Mouse (Mus musculus) heart, postnatal 0 days (tissue): ENCODE data around the gene Thsd7b. TPM values are rescaled to one million over a fixed set of nuclear protein-coding genes. Genes with fewer than 3 reads are reported as not detected.

Source experiments
- ATAC-seq: fragments of 200-750 bp; cut with Nextera tagmentation; 2 replicates; pipeline ENCODE4 v1.8.0; 2017; ENCODE audit warnings: low read depth, moderate number of reproducible peaks, moderate library complexity; ENCODE audit not compliant: insufficient read depth
- DNase-seq: peaks from one replicate; pipeline ENCODE4 v3.0.0-alpha.2; 2016; ENCODE audit warnings: low spot score
- H3K27ac ChIP-seq: fragments of 300-500 bp; sonication (generic); 2 replicates; pipeline ENCODE4 v1.5.1; 2014; ENCODE audit warnings: low read depth, mild to moderate bottlenecking
- H3K27me3 ChIP-seq: fragments of 300-500 bp; sonication (generic); 2 replicates; pipeline ENCODE4 v1.6.1; 2014; ENCODE audit warnings: low read length, mixed read lengths; ENCODE audit not compliant: control insufficient read depth, insufficient read depth
- H3K36me3 ChIP-seq: fragments of 300-500 bp; sonication (generic); replicated peaks from 2 replicates; pipeline ENCODE4 v1.6.1; 2014; ENCODE audit warnings: low read length, mixed read lengths; ENCODE audit not compliant: control insufficient read depth, insufficient read depth
- H3K4me1 ChIP-seq: fragments of 300-500 bp; sonication (generic); 2 replicates; pipeline ENCODE4 v1.6.1; 2014; ENCODE audit warnings: antibody characterized with exemption; ENCODE audit not compliant: control insufficient read depth, insufficient read depth
- H3K4me2 ChIP-seq: fragments of 300-500 bp; sonication (generic); 2 replicates; pipeline ENCODE4 v1.6.1; 2014; ENCODE audit warnings: low read depth, mild to moderate bottlenecking, low read length, moderate library complexity
- H3K4me3 ChIP-seq: fragments of 300-500 bp; sonication (generic); 2 replicates; pipeline ENCODE4 v1.5.1; 2014; ENCODE audit warnings: low read depth, low read length
- H3K9ac ChIP-seq: fragments of 300-500 bp; sonication (generic); replicated peaks from 2 replicates; pipeline ENCODE4 v1.6.1; 2014; ENCODE audit warnings: low read depth, low read length, mixed read lengths
- H3K9me3 ChIP-seq: fragments of 300-500 bp; sonication (generic); replicated peaks from 2 replicates; pipeline ENCODE4 v1.6.1; 2016; ENCODE audit warnings: low read length; ENCODE audit not compliant: control insufficient read depth
- CTCF ChIP-seq: IDR thresholded peaks from 2 replicates; pipeline ENCODE4 v1.5.1; 2016; ENCODE audit warnings: antibody characterized with exemption, control low read depth, low read depth
- EP300 ChIP-seq: IDR thresholded peaks from 2 replicates; pipeline ENCODE4 v1.6.1; 2016; ENCODE audit warnings: antibody characterized with exemption, low read depth
- WGBS: fragments of 180-500 bp; shearing (Covaris S2); extraction: QIAGEN DNeasy Blood & Tissue Kit; methylation state at CpG from one replicate; pipeline ENCODE4 v1.1.7; 2014; 5-methylcytosine and 5-hydroxymethylcytosine counted together
- polyA plus RNA-seq: library from polyadenylated mRNA; unstranded; fragments of >200 nt; fragmentation: Nextera tagmentation; extraction: Ambion mirVana; gene quantifications from 2 replicates; pipeline ENCODE4 v1.2.1, GENCODE M21; 2015
- total RNA-seq: library from RNA; depleted of rRNA; stranded (reverse); fragments of >200 nt; gene quantifications from 2 replicates; pipeline ENCODE4 v1.2.3, GENCODE M21; 2014; ENCODE audit warnings: low replicate concordance

Thsd7b gene
- total and polyA plus RNA-seq, 2 experiments from 2014 or later = 0.57 to 1.2 TPM

DNA sequence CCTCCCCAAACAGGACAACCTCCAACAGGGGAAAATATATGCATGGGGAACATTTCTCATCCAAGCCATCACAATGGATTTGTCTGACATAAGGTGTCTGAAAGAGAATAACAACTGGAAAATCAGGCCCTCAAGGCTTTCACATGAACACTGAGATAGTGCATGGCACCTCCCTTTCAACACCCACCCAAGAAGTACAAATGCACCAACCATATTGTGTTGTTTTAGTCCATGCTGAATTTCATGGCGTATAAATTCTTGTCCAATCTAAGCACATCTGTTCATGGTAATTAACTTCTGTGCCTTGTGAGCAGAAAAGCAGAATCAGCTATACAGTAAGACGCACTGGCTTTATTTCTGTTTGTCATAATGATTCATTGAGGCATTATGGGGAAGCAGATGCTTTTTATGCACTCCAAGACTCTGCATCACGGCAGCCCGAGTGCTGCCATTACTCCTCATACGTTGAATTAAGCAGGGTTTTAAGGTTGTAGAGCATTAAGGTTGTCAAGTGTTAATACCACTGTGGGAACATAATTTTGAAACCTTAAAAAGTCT lies 577.0 kb downstream of the Thsd7b start:
- no peak overlapping the region for H3K27ac ChIP-seq
- ATAC-seq = no peak
- TF ChIP-seq CTCF = no peak
- no peak for TF ChIP-seq EP300
- H3K9me3 ChIP-seq = no peaks in the 10 kb centered on the region
- no peak overlapping the region for H3K4me2 ChIP-seq
- H3K36me3 ChIP-seq = no peaks in the 10 kb centered on the region
- H3K4me3 ChIP-seq = no peak overlapping the region
- no peaks in the 10 kb centered on the region for H3K27me3 ChIP-seq
- H3K9ac ChIP-seq = no peak overlapping the region
- DNase-seq = no peak
- 82% methylated on average over 5 of the region's 5 CpGs for WGBS
- no peaks in the 10 kb centered on the region for H3K4me1 ChIP-seq

DNA sequence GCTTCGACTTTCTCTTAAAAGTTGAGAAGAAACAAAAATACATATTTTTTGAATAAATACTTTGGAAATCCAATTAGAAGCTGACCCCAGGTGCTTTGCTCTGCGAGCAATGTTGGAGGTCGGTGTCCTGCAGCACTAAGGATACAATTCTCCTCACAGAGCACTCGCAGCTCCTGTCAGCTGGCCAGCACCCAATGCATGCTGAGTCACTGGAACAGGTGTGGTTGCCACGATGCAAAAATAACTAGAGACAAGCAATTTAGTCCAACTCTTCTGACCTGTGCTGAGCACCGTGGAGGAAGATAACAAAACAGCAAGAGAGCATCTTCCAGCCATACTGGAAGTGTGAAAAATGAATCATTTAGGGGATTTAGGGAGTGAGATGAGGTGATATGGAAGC lies 594.6 kb downstream of the Thsd7b start:
- 62% methylated on average over 6 of the region's 6 CpGs for WGBS
- Histone ChIP-seq H3K9ac (no peak overlapping the region), H3K27me3 (no peaks in the 10 kb centered on the region), H3K4me1 (no peaks in the 10 kb centered on the region), H3K4me3 (no peak overlapping the region), H3K36me3 (no peaks in the 10 kb centered on the region), H3K9me3 (no peaks in the 10 kb centered on the region), H3K4me2 (no peak overlapping the region), H3K27ac (no peak overlapping the region)
- DNase-seq (no peak), ATAC-seq (no peak)
- TF ChIP-seq CTCF = no peak
- TF ChIP-seq EP300 = no peak

DNA sequence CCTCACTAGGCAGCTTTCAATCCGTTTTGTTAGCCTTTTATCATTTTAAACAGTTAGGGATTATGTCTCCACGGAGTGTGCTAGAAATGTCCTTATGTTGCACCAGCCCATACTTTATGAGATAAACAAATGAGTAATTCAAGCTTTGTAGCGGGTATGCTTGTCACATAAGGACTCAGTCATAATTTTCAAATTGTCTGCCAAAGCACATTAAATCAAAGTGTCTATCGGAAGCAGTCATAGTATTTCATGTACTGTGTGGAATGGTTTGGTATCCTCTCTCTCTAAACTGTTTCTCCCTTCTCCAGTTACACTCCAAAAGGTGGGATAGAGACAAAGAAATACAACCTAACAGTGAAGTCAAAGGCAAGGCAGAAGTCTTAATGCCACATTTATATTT lies 601.3 kb downstream of the Thsd7b start:
- WGBS = 62% methylated on average over 4 of the region's 4 CpGs
- no peaks in the 10 kb centered on the region for H3K9me3 ChIP-seq
- no peak for ATAC-seq
- DNase-seq = no peak
- H3K9ac ChIP-seq = no peak overlapping the region
- H3K36me3 ChIP-seq = no peaks in the 10 kb centered on the region
- H3K4me3 ChIP-seq = no peak overlapping the region
- H3K27me3 ChIP-seq = no peaks in the 10 kb centered on the region
- no peak overlapping the region for H3K4me2 ChIP-seq
- no peaks in the 10 kb centered on the region for H3K4me1 ChIP-seq
- H3K27ac ChIP-seq = no peak overlapping the region
- TF ChIP-seq CTCF = no peak

DNA sequence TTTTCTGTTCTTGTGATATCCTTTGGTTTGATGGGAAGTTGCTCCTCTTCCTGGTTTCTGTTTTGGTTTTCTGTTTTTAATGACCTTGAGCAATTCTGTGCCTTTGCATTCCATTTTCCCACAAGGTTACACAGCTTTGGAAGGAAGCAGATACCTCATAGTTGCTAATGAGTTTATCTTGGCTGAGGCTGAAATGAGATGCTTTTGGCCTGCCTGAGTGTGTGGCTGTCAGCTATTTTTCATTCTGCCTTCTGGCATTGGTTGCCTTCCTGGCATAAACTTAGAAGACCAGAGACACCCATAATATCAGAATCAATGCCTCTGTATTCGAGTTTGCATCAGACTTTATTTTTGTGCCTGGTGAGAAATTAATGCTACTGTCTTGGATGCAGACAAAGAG lies 614.8 kb downstream of the Thsd7b start:
- H3K27me3 ChIP-seq = no peaks in the 10 kb centered on the region
- no peak for TF ChIP-seq CTCF
- TF ChIP-seq EP300 = no peak
- WGBS = 33% methylated on average over 1 of the region's 1 CpGs
- H3K9ac ChIP-seq = no peak overlapping the region
- no peaks in the 10 kb centered on the region for H3K9me3 ChIP-seq
- no peak overlapping the region for H3K27ac ChIP-seq
- ATAC-seq (no peak), DNase-seq (no peak)
- H3K4me2 ChIP-seq = no peak overlapping the region
- no peaks in the 10 kb centered on the region for H3K4me1 ChIP-seq
- H3K36me3 ChIP-seq = no peaks in the 10 kb centered on the region
- H3K4me3 ChIP-seq = no peak overlapping the region

DNA sequence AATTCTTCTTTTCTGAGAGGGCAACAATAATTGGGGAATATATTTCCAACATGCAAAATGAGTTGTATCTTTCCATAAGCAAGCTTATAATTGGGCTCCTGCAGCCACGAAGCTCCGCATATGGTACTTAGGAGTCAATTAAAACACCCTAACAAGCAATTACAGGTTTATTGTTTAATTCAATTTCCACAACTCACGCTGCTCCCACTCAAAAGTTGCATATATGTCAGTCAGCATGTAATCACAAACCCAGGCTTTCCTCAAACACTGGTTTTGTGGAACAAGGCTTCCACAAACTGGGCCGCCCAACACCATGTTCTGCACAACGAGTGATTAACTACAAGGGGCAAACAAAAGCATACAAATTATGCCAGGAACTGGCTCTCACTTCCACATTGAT lies 625.0 kb downstream of the Thsd7b start:
- H3K4me1 ChIP-seq = no peaks in the 10 kb centered on the region
- no peak for ATAC-seq
- 84% methylated on average over 5 of the region's 5 CpGs for WGBS

DNA sequence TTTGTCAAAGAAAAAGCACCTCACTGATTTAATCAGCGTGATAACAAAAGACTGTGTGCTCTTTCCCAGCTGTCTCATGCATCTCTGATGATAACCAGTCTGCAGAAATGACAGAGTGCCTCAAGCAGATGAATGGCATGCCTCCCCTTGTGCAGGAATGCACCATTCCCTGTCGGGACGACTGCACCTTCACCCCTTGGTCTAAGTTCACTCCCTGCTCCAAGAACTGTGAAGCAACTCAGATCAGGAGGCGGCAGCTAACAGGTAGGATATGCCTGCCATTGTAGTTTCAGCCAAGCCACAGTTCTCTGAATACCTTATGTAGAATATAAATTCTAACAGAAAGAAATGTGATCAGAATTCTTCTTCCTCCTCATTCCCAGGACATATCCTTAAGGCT lies 642.4 kb downstream of the Thsd7b start:
- no peaks in the 10 kb centered on the region for H3K36me3 ChIP-seq
- H3K4me3 ChIP-seq = no peak overlapping the region
- no peak overlapping the region for H3K9ac ChIP-seq
- no peaks in the 10 kb centered on the region for H3K27me3 ChIP-seq
- no peak overlapping the region for H3K4me2 ChIP-seq
- no peaks in the 10 kb centered on the region for H3K4me1 ChIP-seq
- WGBS = 26% methylated on average over 4 of the region's 4 CpGs
- DNase-seq (no peak), ATAC-seq (no peak)
- TF ChIP-seq CTCF = no peak
- TF ChIP-seq EP300 = no peak
- no peaks in the 10 kb centered on the region for H3K9me3 ChIP-seq
- H3K27ac ChIP-seq = no peak overlapping the region

More for the DNA sequence above, 625.0 kb downstream of the Thsd7b start:
- Histone ChIP-seq H3K27ac (no peak overlapping the region), H3K4me2 (no peak overlapping the region), H3K4me3 (no peak overlapping the region), H3K27me3 (no peaks in the 10 kb centered on the region), H3K9me3 (no peaks in the 10 kb centered on the region), H3K9ac (no peak overlapping the region), H3K36me3 (no peaks in the 10 kb centered on the region)
- DNase-seq = no peak
- TF ChIP-seq CTCF (no peak), EP300 (no peak)
